Mouse (Mus musculus) urinary bladder, postnatal 14 days (tissue): ENCODE data around the gene Ranbp6.

Experiments
- DNase-seq: peaks from one replicate; pipeline ENCODE4 v3.0.0; 2021; ENCODE audit warnings: low spot score

Ranbp6 gene

DNA sequence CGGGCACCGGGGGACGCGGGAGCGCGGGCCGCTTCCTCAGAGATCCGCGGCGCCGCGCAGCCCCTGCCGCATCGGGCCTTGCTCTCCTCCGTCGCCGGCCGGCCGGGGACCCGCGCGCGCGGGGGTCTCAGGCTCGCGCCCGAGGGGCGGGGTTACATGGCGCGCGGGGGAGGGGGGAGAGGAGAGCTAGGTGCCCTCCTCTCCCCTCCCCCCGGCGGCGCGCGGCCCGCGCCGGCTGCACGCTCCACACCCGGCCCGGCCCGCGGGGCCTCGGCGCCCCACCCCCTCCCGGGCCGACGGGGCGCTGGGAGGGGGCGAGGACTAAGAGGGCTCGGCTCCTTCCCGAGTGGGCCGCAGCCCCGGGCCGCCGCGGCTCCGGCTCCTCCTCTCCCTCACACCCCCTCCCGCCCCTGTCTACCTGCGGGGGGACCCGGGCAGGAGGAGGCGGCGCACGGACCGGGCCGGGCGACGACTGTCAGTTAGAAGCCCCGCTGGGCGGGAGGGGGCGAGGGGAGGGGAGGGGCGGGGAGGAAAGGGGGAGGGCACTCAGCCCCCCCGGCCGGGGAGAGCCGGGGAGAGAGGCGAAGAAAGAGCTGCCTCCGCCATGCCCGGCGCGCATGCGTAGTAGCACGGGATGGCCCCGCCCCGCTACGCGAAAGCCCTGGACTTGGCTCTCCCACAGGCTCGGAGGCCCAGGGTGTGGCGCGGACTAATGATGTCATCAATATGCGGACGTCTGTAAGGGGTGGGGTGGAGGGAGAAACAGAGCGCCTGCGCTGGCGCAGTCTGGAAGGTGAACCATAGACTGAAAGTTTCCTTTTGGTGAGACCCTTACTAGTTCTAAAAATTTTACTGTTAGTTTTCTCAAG is 6.6 kb downstream of the Ranbp6 start, which contains the start of gene 9930021J03Rik:
TSS of gene 9930021J03Rik (minus strand) at position 73 of the 869 bp plus-strand sequence.
- peak; percentile 99 for DNase-seq

- peak; percentile 77 for DNase-seq
Measured at GRCm38 (mm10) chr19:29805101-29805916, 7.5 kb downstream of the Ranbp6 start.

GRCm38 (mm10) chr19:29803946-29804345 is 8.8 kb downstream of the Ranbp6 start:
- DNase-seq = no peak

DNA sequence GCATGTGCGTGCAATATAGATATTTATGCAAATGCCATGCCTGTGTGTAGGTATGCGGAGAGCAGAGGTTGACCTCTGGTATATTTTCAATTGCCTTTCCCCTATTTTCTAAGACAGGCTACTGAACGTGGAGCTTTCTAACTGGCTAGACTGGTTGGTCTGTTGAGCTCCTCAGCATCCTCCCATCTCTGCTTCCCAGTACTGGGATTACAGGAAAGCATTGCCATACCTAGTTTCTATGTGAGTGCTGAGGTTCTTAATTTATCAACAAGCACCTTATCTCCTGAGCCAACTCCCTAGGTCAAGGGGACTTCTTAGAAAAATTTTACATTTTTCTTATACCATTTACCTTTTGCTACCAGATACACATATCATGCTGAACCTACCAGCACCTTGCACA is 15.4 kb downstream of the Ranbp6 start:
- DNase-seq = no peak

GRCm38 (mm10) chr19:29787997-29788396 is 24.8 kb downstream of the Ranbp6 start:
- DNase-seq = no peak

DNA sequence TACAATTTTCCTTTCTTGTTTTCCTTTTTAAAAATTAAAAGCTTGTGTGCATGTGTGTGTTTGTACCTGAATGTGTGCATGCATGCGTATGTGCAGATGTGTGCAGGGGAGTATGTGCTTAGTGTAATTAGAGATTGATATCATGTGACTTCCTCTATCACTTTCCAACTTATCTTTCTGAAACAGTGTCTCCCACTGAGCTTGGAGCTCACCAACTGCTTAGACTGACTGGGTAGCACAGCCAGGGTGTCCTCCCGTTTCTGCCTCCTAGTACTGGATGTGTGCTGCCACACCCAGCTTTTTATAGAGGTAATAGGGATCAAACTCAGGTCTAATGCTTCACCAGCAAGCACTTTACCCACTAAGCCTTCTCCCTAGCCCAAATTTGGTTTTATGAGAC is 29.9 kb downstream of the Ranbp6 start:
- no peak for DNase-seq
